In genomic region chr5:101968153-101968851, GRCm38 (mm10) we compare ENCODE assay signal across 8 mouse cellular contexts.
DNase-seq lines count a peak whose midpoint lies in the region; ATAC-seq and TF ChIP-seq lines count a peak whose summit lies in the region.

No protein-coding gene starts in this region.

- no peak for TF ChIP-seq CTCF in intestine, postnatal 0 days (IDR thresholded peaks at IDR 0.05; ENCODE audit: low read depth)
- TF ChIP-seq CTCF in lung, adult 2 months (IDR thresholded peaks at IDR 0.05; ENCODE audit: insufficient read depth, low read length): no peak

- peaks cover 13% of the 10 kb centered on the region; the same call in 1 of the 2 replicates for H3K4me1 ChIP-seq in embryonic facial prominence, embryonic 12.5 days
- no peaks in the 10 kb centered on the region for H3K4me1 ChIP-seq in intestine, postnatal 0 days (replicated peaks; ENCODE audit: control insufficient read depth, insufficient read depth, low read length)
- peaks cover 20% of the 10 kb centered on the region for H3K4me1 ChIP-seq in lung, adult 2 months (ENCODE audit: control insufficient read depth, insufficient read depth, low read length)

- no peak for TF ChIP-seq POLR2A in lung, adult 2 months (IDR thresholded peaks at IDR 0.05; ENCODE audit: borderline replicate concordance, extremely low read depth, low read depth, low read length)

- H3K36me3 ChIP-seq in embryonic facial prominence, embryonic 12.5 days: peaks cover 8% of the 10 kb centered on the region
- H3K36me3 ChIP-seq in intestine, postnatal 0 days (ENCODE audit: control insufficient read depth, insufficient read depth): peaks cover 10% of the 10 kb centered on the region; the same call in 1 of the 2 replicates

- H3K4me2 ChIP-seq in embryonic facial prominence, embryonic 12.5 days (replicated peaks): no peak overlapping the region
- peak overlapping the region; percentile 56 for H3K4me2 ChIP-seq in intestine, postnatal 0 days (replicated peaks; ENCODE audit: low read depth)

- H3K9me3 ChIP-seq in embryonic facial prominence, embryonic 12.5 days: no peaks in the 10 kb centered on the region
- H3K9me3 ChIP-seq in intestine, postnatal 0 days (ENCODE audit: control insufficient read depth): no peaks in the 10 kb centered on the region

- ATAC-seq in embryonic facial prominence, embryonic 12.5 days (ENCODE audit: insufficient number of reproducible peaks, insufficient read depth, low FRiP score, low TSS enrichment): no peak
- ATAC-seq in intestine, postnatal 0 days: peak; percentile 94

- H3K4me3 ChIP-seq in embryonic facial prominence, embryonic 12.5 days: no peak overlapping the region
- peak overlapping the region; percentile 13; the same call in 1 of the 2 replicates for H3K4me3 ChIP-seq in intestine, postnatal 0 days (ENCODE audit: low read depth, low read length)
- H3K4me3 ChIP-seq in lung, adult 2 months (replicated peaks; ENCODE audit: extremely low read depth, low read depth, low read length): peak overlapping the region; percentile 43

- no peak overlapping the region for H3K9ac ChIP-seq in embryonic facial prominence, embryonic 12.5 days
- no peak overlapping the region for H3K9ac ChIP-seq in intestine, postnatal 0 days (ENCODE audit: low read depth, low read length)

- WGBS in embryonic facial prominence, embryonic 12.5 days: 38% methylated on average over 12 of the region's 12 CpGs
- WGBS in intestine, postnatal 0 days: 20% methylated on average over 12 of the region's 12 CpGs
- 10% methylated on average over 12 of the region's 12 CpGs for WGBS in lung, adult 2 months

- H3K27ac ChIP-seq in embryonic facial prominence, embryonic 12.5 days: peak overlapping the region; percentile 58; the same call in 1 of the 2 replicates
- H3K27ac ChIP-seq in intestine, postnatal 0 days (ENCODE audit: low read depth, low read length): peak overlapping the region; percentile 94

- no peaks in the 10 kb centered on the region for H3K27me3 ChIP-seq in embryonic facial prominence, embryonic 12.5 days
- H3K27me3 ChIP-seq in intestine, postnatal 0 days (replicated peaks; ENCODE audit: control insufficient read depth, insufficient read depth, low read length): no peaks in the 10 kb centered on the region

- peak; percentile 14 for DNase-seq in adrenal gland, adult 2 months
- no peak for DNase-seq in adrenal gland, postnatal 36 days
- peak; percentile 28 for DNase-seq in lung, adult 2 months
- no peak for DNase-seq in right cerebral cortex, postnatal 14 days
- DNase-seq in retina, postnatal 1 day: no peak
- no peak for DNase-seq in layer of hippocampus, adult 9-11 months

Comparison
In these comparisons a context has a peak if more than half of its experiments do, and no peak if none do; other contexts are left out.
1. DNase-seq: peak in adrenal gland, adult 2 months (single experiment) and lung, adult 2 months (single experiment); none in adrenal gland, postnatal 36 days (0 of 2), right cerebral cortex, postnatal 14 days (single experiment), retina, postnatal 1 day (single experiment) and layer of hippocampus, adult 9-11 months (single experiment).